Mouse (Mus musculus): ENCODE data around the gene S1pr4.

GRCm38 (mm10) chr10:81457624-81458023 is 42.3 kb downstream of the S1pr4 start:
- TF ChIP-seq CTCF (IDR thresholded peaks at IDR 0.05; ENCODE audit: insufficient read depth, low read depth, low read length) (no peak), POLR2A (IDR thresholded peaks at IDR 0.05; ENCODE audit: insufficient read depth, low read depth, low read length) (no peak)
